In the genomic region with DNA sequence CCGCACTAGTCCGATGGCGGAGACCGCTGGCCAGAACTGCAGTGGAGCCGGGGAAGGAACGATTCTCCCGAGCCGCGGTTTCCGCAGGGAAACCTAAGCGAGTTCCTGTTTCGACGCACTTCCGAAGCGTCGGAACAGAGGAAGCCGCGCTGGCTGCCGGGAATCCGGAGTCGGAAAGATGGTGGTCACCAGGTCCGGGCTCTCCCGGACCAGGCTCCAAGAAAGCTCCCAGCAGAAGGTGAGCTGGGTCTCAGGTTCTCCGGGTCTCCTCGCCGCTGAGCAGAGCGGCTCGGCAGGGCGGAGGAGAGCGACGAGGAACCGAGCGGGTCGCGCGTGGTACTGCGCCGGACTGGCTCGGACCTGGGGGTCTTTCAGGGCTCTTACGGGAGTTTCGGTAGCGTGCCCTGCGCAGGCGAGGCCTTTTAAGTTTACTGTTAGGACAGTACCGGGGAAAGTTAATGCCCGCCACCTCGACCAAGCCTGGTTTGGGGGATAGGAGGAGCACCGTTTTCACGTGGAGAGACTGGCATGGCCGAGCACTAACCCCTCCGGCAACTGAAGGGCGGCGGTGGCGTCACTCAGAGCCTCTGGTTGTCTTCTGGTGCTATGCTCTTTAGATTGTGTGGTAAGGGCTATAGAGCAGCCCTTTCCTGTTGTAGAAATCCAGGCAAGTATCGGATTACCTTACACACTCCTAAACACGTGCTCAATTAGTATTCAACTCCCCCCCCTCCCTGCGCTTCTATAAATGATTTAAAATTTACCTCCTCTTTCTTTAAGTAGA, we compare ENCODE assay signal across 8 mouse cellular contexts. TPM values are rescaled to one million over a fixed set of nuclear protein-coding genes. Genes with fewer than 3 reads are reported as not detected.
A peak's percentile ranks its signal among the peaks of the same experiment; 100 is the strongest.
DNase-seq lines count a peak whose midpoint lies in the region; ATAC-seq lines count a peak whose summit lies in the region.

A gene (plus strand): TSS at position 148 of the 784 bp plus-strand sequence.

- peak; percentile 91 for DNase-seq in CD4-positive, CD25-positive, alpha-beta regulatory T cell, adult 2 months (ENCODE audit: low read depth, low spot score)
- peak; percentile 92 for DNase-seq in brain, embryonic 18.5 days (ENCODE audit: low read depth, low spot score)
- peak; percentile 96 for DNase-seq in kidney, postnatal 10 days
- DNase-seq in telencephalon, adult 2 months (ENCODE audit: low read depth, low spot score), result peak; percentile 97

- ATAC-seq in erythroid progenitor cell, adult 5-6 weeks (replicated peaks; ENCODE audit: low FRiP score, poor library complexity, severe bottlenecking), result peak; percentile 94
- ATAC-seq in heart, embryonic 13.5 days (ENCODE audit: extremely low read depth, insufficient number of reproducible peaks, low FRiP score, low TSS enrichment), result peak; percentile 85
- peak; percentile 87 for ATAC-seq in liver, embryonic 15.5 days (ENCODE audit: insufficient read depth)
- peak; percentile 95 for ATAC-seq in neural tube, embryonic 12.5 days (ENCODE audit: low FRiP score, low read depth)

- H3K4me3 ChIP-seq in heart, embryonic 13.5 days, result peak within 1 kb of the TSS; percentile 91
- peak within 1 kb of the TSS; percentile 96 for H3K4me3 ChIP-seq in liver, embryonic 15.5 days (replicated peaks)
- peak within 1 kb of the TSS; percentile 94 for H3K4me3 ChIP-seq in neural tube, embryonic 12.5 days

- no peaks in the 10 kb centered on the region for H3K27me3 ChIP-seq in heart, embryonic 13.5 days (replicated peaks)
- H3K27me3 ChIP-seq in liver, embryonic 15.5 days, result no peaks in the 10 kb centered on the region
- H3K27me3 ChIP-seq in neural tube, embryonic 12.5 days (replicated peaks), result no peaks in the 10 kb centered on the region

- under 1% methylated on average over 57 of the region's 57 CpGs for WGBS in heart, embryonic 13.5 days
- WGBS in liver, embryonic 15.5 days (ENCODE audit: insufficient replicate concordance), result under 1% methylated on average over 57 of the region's 57 CpGs
- WGBS in neural tube, embryonic 12.5 days, result under 1% methylated on average over 56 of the region's 57 CpGs

- H3K27ac ChIP-seq in heart, embryonic 13.5 days (replicated peaks), result peak within 1 kb of the TSS; percentile 73
- H3K27ac ChIP-seq in liver, embryonic 15.5 days (replicated peaks), result peak within 1 kb of the TSS; percentile 76
- no peak within 1 kb of the TSS for H3K27ac ChIP-seq in neural tube, embryonic 12.5 days

- peak within 1 kb of the TSS; percentile 86 for H3K4me2 ChIP-seq in heart, embryonic 13.5 days
- H3K4me2 ChIP-seq in liver, embryonic 15.5 days, result peak within 1 kb of the TSS; percentile 82
- H3K4me2 ChIP-seq in neural tube, embryonic 12.5 days (replicated peaks), result peak within 1 kb of the TSS; percentile 84

- peaks cover 36% of the 10 kb centered on the region for H3K4me1 ChIP-seq in heart, embryonic 13.5 days
- peaks cover 51% of the 10 kb centered on the region for H3K4me1 ChIP-seq in liver, embryonic 15.5 days (replicated peaks)
- peaks cover 32% of the 10 kb centered on the region for H3K4me1 ChIP-seq in neural tube, embryonic 12.5 days

- no peaks in the 10 kb centered on the region for H3K9me3 ChIP-seq in heart, embryonic 13.5 days
- H3K9me3 ChIP-seq in liver, embryonic 15.5 days (replicated peaks), result no peaks in the 10 kb centered on the region
- H3K9me3 ChIP-seq in neural tube, embryonic 12.5 days, result no peaks in the 10 kb centered on the region

- peak within 1 kb of the TSS; percentile 98 for H3K9ac ChIP-seq in heart, embryonic 13.5 days
- H3K9ac ChIP-seq in liver, embryonic 15.5 days, result peak within 1 kb of the TSS; percentile 96
- peak within 1 kb of the TSS; percentile 88 for H3K9ac ChIP-seq in neural tube, embryonic 12.5 days

- peaks cover 43% of the 10 kb centered on the region for H3K36me3 ChIP-seq in heart, embryonic 13.5 days
- peaks cover 49% of the 10 kb centered on the region for H3K36me3 ChIP-seq in liver, embryonic 15.5 days (replicated peaks)
- H3K36me3 ChIP-seq in neural tube, embryonic 12.5 days, result peaks cover 34% of the 10 kb centered on the region

RNA-seq across cellular contexts. Expression of the gene that starts here (rescaled TPM):
- total RNA-seq in erythroid progenitor cell, adult 5-6 weeks (2015; ENCODE audit: low replicate concordance), result 58.7 and 68.3 TPM in 2 replicates
- 23.7 and 31.9 TPM in 2 replicates for total RNA-seq in erythroid progenitor cell, adult 5-6 weeks (2017; ENCODE audit: low replicate concordance)
- 44.5 and 45.0 TPM in 2 replicates for polyA plus RNA-seq in heart, embryonic 13.5 days (2015; fragmentation: Nextera tagmentation; extraction: Ambion mirVana)
- 25.6 and 29.8 TPM in 2 replicates for polyA plus RNA-seq in liver, embryonic 15.5 days (2015; fragmentation: Nextera tagmentation; extraction: Ambion mirVana)
- polyA plus RNA-seq in neural tube, embryonic 12.5 days (2016; fragmentation: Nextera tagmentation; extraction: Ambion mirVana), result 70.4 and 72.8 TPM in 2 replicates
